Mouse (Mus musculus) brain, embryonic 14.5 days (tissue): ENCODE data around the gene Plcg1.

Experiments used
- CTCF ChIP-seq: fragments of 200-500 bp; IDR thresholded peaks from 2 replicates; pipeline ENCODE4 v1.5.1; 2012; ENCODE audit warnings: inconsistent platforms, mild to moderate bottlenecking, moderate library complexity, borderline replicate concordance; ENCODE audit not compliant: insufficient read depth, insufficient read length; ENCODE audit errors: extremely low read depth
- POLR2A ChIP-seq: fragments of 200-500 bp; IDR thresholded peaks from 2 replicates; pipeline ENCODE4 v1.6.1; 2012; ENCODE audit warnings: mild to moderate bottlenecking, inconsistent platforms, borderline replicate concordance; ENCODE audit not compliant: poor library complexity, insufficient read depth, insufficient read length, severe bottlenecking; ENCODE audit errors: extremely low read depth

DNA sequence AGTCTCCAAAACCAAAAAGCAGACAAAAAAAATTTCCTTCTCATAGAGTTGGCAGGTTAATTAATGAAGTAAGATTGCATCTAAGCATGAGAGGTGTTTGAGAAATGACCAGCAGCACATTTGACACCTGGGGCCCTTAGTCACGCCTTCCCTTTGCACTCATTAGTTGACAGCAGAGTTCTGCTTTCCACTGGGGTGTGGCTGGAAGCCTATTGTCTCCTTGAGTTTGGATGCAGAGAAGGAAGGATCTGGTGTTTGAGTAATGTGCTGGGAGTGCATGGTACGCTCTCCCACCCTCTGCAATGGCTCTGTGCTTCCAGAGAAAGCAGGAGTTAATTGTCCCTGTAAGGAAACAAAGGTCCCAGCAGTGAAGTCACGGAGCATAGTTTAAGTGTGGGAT lies 5.4 kb downstream of the Plcg1 start:
- TF ChIP-seq CTCF = no peak
- TF ChIP-seq POLR2A = no peak
